Mouse (Mus musculus): ENCODE data around the gene Sh3tc1. TPM values are rescaled to one million over a fixed set of nuclear protein-coding genes. Genes with fewer than 3 reads are reported as not detected.
A peak's percentile ranks its signal among the peaks of the same experiment; 100 is the strongest.

Sh3tc1 gene
- total RNA-seq, 2 experiments from 2014 or later, result 4.1 to 5.5 TPM

- peak; percentile 57 for ATAC-seq (replicated peaks; ENCODE audit: poor library complexity)
Observed at GRCm38 (mm10) chr5:35755131-35755733, 15.4 kb upstream of the Sh3tc1 start.

DNA sequence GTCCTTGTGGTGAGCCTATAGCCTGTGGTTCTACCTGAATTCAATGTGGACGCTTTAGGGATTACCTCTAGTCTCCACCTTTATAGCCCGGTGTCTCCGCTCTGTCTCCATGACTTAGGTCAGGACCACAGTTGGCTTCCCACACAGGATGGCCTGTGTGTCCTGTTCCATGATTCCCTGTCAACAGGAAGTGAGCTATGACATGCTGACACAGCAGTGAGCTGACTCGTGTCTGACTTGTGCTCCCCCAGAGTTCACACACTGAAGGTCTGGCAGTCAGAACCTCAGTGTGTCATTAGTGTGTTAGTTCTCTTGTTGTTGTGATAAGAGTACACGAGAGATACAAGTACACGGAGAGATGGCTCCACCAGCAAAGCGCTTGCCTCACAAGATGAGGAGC is 11.2 kb upstream of the Sh3tc1 start:
- ATAC-seq (replicated peaks; ENCODE audit: poor library complexity), result no peak

DNA sequence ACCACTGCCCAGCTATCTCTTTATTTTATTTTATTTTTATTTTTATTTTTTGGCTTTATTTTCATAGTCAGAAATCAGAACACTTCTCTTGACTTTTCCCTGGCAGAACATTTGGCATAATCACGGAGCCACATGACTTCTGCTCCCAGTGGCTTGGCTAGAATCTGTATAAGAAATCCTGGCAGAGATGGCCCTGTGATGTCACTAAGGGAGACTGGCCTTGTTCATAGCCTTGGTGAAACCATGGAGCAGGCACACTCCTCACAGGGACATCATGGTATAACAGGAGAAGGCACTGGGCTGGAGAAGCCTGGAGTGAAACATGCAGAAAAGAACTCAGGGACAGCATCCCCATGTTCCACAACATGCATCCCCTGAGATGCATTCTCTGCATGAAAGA is 10.2 kb upstream of the Sh3tc1 start:
- ATAC-seq (replicated peaks; ENCODE audit: poor library complexity), result no peak

DNA sequence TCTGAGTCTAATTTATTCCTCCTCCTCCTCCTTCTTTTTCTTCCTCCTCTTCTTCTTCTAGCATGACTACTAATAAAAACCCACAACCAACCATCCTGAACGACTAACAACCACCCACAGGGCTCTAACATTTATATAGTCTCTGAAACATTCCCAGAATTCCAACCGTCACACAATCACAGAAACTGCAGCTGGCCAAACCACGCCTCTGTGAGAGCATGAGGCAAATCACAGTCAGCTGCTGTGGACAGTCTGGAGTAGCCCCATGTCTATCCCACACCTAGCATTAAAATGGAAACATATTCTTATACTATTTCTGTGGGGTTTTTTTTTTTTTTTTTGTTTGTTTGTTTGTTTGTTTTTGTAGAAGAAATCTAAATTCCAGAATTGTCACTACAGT is 9.6 kb upstream of the Sh3tc1 start:
- ATAC-seq (replicated peaks; ENCODE audit: poor library complexity), result no peak

DNA sequence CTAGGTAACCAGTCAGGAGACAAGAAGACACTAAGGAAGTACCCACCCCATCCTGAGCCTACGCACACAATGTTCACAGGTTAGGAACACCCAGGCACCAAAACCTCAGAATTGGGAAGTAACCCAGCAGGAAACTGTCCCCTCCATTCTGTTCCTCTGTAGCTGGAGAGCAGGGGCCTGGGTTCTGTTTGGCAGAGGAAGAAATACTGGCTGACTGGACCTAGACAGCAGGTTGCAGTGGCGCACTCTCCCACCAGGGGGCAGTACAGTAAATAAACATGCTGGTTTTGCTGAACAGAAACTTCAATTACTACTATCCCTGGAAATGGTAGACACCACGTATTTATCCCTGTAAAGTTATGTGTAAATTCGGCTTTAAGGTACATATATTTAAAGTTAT is 7.1 kb upstream of the Sh3tc1 start:
- peak; percentile 84 for ATAC-seq (replicated peaks; ENCODE audit: poor library complexity)

- no peak for ATAC-seq (replicated peaks; ENCODE audit: poor library complexity)
Observed at GRCm38 (mm10) chr5:35745406-35745805, 5.6 kb upstream of the Sh3tc1 start.

- ATAC-seq (replicated peaks; ENCODE audit: poor library complexity), result no peak
Observed at GRCm38 (mm10) chr5:35743990-35744722, 4.4 kb upstream of the Sh3tc1 start.

GRCm38 (mm10) chr5:35743238-35743951 is 3.6 kb upstream of the Sh3tc1 start:
- ATAC-seq (replicated peaks; ENCODE audit: poor library complexity), result peak; percentile 27; the same call in 1 of the 2 replicates

DNA sequence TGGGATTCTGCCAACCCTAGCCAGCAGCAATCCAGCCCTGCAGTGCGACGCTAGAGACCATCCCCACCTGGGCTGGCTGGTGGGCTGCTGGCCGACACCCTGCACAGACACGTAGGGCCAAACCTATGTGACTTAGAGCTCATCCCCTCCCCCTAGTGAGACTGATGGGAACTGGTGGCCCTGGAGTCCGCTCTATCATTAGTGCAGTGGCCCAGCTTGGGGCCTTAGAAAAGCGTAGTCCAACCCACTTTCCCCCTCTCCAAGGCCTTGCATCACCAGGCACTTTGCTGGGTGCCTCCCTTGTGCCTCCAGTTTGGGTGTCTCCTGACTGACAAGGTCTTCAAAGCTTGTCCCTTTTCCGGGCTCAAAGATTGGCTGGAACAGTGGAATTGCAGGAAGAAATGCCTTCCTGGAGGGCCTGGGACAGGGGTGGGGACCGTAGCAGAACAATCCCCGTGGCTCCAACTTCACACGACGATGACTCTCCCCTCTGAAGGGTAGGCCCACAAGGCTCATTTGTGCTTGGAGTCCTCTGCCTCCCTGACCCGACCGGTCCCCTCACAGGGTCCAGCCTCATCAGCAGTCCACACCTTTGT is 1.5 kb upstream of the Sh3tc1 start:
- ATAC-seq (replicated peaks; ENCODE audit: poor library complexity), result no peak

GRCm38 (mm10) chr5:35740716-35741115 is 929 bp upstream of the Sh3tc1 start:
- ATAC-seq (replicated peaks; ENCODE audit: poor library complexity), result no peak

DNA sequence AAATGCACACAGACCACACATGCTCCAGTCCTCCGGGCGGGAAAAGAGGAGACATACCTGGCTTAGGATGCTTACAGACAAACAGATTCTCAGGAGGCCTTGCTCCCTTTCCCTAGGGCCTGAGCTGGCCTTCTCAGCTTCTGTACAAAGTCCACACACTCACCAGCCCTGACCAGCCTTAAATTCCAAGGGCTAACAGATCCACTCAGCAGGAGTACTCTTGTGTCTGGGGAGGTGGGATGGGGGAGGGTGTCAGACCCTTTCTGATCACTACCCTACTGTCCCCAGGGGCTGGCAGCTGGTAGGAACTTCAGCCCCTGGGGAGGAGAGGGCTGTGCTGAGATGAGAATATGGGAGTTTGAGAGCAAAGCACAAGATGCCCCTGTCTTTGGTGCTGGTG is 782 bp downstream of the Sh3tc1 start:
- no peak for ATAC-seq (replicated peaks; ENCODE audit: poor library complexity)

- ATAC-seq (replicated peaks; ENCODE audit: poor library complexity), result no peak
Observed at GRCm38 (mm10) chr5:35737231-35737901, 2.4 kb downstream of the Sh3tc1 start.

- no peak for ATAC-seq (replicated peaks; ENCODE audit: poor library complexity)
Observed at GRCm38 (mm10) chr5:35733523-35733922, 6.3 kb downstream of the Sh3tc1 start.

DNA sequence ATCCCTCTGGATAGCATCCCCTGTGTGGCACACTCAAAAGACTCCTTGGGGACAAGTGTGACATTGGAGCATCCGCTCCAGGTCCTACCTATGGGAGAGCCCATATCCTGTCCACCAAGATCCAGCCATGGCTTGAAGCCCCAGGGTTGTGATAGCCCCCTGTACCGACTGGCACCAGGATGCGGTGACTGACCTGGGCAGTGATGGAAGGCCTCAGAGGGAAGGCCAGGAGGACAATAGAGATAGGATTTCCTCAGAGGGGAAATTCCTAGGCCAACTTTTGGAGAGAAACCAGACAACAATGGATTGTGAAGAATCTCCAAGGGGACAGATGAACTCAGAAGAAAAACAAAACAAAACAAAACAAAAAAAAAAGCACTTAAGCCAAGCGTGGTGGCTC is 8.8 kb downstream of the Sh3tc1 start:
- no peak for ATAC-seq (replicated peaks; ENCODE audit: poor library complexity)

DNA sequence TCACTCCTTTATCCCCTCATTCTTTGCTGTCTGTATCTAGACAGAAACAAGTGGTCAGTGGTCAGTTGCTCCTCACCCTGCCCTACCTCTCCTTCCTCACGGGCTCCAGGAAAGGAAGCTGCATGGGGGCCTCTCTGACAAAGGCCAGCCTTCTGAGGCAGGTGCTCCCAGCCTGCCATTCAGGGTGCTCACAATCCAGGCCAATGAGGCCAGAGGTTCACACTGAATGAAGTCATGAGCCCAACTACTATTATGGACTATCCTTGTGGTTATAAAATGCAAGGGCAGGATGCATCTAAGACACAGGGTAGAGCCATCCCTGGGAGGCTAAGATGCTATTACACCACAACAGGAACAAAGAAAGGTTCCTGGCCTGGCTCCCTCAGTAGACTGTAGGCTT is 9.2 kb downstream of the Sh3tc1 start:
- ATAC-seq (replicated peaks; ENCODE audit: poor library complexity), result no peak

GRCm38 (mm10) chr5:35729844-35730243 is 9.9 kb downstream of the Sh3tc1 start:
- no peak for ATAC-seq (replicated peaks; ENCODE audit: poor library complexity)

GRCm38 (mm10) chr5:35728957-35729460 is 10.8 kb downstream of the Sh3tc1 start:
- peak; percentile 78 for ATAC-seq (replicated peaks; ENCODE audit: poor library complexity)

DNA sequence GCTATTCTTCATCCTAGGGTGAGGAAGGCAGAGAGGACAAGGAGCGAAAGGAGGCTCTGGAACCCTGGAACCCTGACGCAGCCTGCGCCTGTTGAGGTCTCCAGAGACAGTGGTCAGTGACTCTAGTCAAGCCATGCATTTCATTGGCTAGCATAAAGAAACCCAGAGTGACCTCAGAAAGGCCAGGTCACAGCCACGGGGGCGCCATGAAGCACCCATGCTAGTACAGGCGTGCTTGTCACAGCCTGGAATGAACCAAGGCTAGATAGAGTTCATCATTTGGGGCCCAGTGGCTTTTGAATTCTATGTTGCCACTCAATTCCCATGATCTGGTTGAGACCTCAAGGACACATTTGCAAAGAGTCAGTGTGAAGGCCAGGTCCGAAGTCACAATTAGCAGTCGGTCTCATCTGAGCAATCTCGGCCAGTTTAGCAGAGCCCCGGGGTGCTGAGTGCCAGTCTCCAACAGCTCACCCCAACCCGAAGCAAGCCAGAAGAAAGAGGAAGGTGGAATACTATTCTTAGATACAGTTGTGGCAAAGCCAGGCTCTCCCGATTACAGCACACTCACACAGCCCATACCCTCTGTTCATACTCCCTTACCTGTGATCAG is 11.3 kb downstream of the Sh3tc1 start:
- peak; percentile 56 for ATAC-seq (replicated peaks; ENCODE audit: poor library complexity)

DNA sequence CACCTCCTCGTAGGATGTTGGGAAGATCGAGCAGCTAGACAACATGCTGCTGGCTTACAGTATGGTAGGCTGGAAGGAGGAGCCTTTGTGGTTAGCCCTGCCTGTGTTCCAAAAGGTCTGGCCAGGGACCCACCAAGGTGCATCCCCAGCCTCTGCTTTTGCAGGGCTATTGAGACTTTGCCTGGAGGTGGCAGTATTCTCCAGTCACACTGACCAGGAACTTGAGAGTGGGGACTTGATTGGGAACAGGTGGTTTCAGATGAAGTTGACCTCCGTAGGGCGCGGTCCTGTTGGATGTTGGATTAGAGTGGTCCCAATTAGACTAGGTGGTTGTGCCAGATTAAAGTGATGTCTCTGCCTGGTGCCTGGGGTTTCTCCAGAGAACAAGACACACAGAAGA is 12.3 kb downstream of the Sh3tc1 start:
- no peak for ATAC-seq (replicated peaks; ENCODE audit: poor library complexity)

GRCm38 (mm10) chr5:35725840-35726239 is 13.9 kb downstream of the Sh3tc1 start:
- ATAC-seq (replicated peaks; ENCODE audit: poor library complexity), result peak; percentile 54

Measured in megakaryocyte progenitor cell, adult 5-6 weeks (primary cell).